Mouse (Mus musculus) layer of hippocampus, postnatal 10 days (tissue): ENCODE data around the gene Gmfb. TPM values are rescaled to one million over a fixed set of nuclear protein-coding genes. Genes with fewer than 3 reads are reported as not detected.
"Not testable (repeated sequence)": the region's sequence is repeated elsewhere in the genome, so short reads cannot be mapped to it uniquely, and the experiment has no call there.

Source experiments
- DNase-seq, 2 experiments: peaks; one replicate each; pipeline ENCODE4 v3.0.0; 2021; ENCODE audit warnings: low spot score in 2 of 2
- long read RNA-seq: library from polyadenylated mRNA; stranded (forward); transcript quantifications from one replicate; pipeline ENCODE4 v2.0.0, GENCODE M21; 2023
- total RNA-seq, 2 experiments: library from RNA; stranded (reverse); gene quantifications; 2 replicates each; pipeline ENCODE4 v1.2.3; 2021

Gene Gmfb
- total RNA-seq: 100 to 1,000 TPM; 161 to 175 TPM
- long read RNA-seq, full-length matches to known transcripts: 116 of 135 reads
- long read RNA-seq, partial matches to known transcripts: 1 of 135 reads
- long read RNA-seq, other reads (novel, unspliced or antisense): 18 of 135 reads

DNA sequence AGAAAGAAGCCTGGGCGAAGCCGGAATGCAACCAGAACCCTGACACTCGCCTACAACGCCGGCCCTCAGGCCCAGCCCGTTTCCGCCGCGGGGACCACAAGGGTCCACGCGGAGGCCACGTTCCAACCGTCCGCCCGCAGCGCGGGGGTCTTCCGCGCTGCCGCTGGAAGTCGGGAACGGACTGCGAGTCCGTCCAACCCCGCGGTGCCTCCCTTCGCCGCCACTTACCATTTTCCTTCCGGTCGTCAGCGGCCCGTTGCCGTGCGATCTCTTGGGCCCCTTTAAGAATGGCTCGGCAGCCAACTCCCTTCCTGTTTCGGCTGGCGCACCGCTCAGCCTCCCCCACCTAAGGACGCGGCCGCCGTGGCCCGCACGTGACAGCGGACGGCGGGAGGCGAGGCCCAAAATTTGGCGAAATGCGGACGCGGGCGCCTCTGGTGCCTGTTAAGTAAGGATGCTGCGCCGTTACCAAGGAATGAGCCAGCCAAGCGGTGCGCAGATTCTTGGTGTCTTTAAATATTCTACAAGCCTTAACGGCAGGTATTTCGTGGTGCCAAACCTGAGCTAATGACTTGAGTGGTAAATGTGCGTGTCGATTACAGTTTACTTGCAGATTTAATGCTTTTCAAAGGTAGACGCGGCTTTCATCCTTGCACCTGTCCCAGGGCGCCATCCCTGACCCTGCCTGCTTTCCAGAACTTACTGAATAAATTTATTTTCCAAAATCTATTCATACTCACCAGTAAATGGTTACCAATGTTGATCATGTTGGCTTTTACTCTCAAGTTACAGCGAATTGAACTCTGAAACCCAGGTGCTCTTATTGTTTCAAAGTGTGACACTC lies at the start of gene Gmfb:
Gene Gmfb, minus strand, starts transcription at position 370 of the 844 bp plus-strand sequence.
- DNase-seq: peak; percentile 96 to 97

- no peak for DNase-seq
Observed at GRCm38 (mm10) chr14:46862922-46863321, 40.9 kb upstream of the Gmfb start.

DNA sequence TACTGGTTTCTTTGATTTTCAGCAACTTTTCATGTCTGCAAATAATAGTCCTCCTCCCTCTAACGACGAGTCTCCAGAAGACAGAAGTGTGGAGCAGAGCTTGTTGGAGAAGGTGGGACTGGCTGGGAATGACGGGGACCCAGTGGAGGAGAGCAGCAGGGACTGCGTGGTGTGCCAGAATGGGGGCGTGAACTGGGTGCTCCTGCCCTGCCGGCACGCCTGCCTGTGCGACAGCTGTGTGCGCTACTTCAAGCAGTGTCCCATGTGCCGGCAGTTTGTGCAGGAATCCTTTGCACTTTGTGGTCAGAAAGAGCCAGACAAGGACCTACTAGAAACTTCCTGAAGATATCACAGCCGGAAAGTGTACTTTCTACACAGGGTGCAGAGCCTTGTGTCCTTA lies 31.6 kb upstream of the Gmfb start:
- no peak for DNase-seq

DNA sequence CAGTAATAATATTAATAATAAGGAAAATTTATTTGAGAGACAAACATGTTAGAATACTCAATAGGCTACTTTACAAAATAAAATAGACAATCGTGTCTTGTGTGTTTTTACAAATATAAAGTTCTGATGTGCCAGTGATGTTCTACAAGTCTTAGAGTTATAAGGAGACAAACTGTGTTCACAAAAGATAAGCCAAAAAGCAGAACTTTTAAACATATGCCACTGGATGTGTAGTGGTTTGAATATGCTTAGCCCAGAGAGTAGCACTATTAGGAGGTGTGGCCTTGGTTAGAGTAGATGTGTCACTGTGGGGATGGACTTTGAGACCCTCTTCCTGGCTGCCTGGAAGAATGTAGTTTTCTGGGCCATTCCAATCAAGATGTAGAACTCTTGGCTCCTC lies 27.7 kb upstream of the Gmfb start:
- no peak for DNase-seq

GRCm38 (mm10) chr14:46848736-46849135 lies 26.7 kb upstream of the Gmfb start:
- DNase-seq: no peak

DNA sequence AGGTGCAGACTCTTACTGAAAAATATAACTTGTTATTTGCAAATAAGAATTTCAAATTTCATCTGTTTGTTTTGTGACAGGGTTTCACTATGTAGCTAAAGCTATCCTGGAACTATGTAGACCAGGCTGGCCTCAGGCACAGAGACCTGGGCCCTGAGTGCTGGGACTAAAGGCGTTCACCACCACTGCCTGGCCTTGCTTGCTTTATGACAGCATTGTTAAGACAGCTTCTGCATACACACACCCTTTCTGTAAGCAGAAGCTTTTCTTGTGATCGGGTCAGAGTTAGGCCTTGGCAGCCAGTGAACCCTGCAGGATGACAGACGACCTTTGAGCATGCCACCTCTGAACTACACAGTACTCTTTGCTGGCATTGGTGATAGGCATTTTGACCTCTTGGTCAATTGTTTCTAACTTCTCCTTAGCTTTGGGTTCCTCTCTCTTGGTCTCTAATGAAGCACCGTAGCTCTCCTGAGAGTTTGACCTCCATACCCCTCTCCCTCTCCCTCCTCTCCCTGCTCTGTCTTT lies 26.1 kb upstream of the Gmfb start:
- DNase-seq: no peak

DNA sequence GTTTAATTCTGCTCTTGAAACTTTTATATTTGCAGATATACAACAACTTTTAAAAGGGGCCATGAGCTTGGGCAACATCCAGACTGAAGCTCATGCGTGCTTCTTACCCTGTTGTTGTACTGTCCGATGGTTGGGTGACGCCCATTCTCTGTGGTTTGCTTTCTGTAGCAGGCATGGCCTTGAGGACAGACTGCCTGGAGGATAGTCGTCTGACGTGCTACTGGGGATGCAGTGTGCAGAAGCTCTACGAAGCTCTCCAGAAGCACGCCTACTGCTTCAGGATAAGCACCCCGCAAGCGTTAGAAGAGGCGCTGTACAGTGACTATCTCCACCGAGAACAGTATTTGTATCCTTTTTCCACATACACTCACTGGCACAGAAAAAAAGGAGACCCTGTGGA lies 23.7 kb upstream of the Gmfb start:
- no peak for DNase-seq

- no peak for DNase-seq
Observed at GRCm38 (mm10) chr14:46839326-46839725, 17.3 kb upstream of the Gmfb start.

- no peak for DNase-seq
Observed at GRCm38 (mm10) chr14:46832354-46833272, 10.6 kb upstream of the Gmfb start.

DNA sequence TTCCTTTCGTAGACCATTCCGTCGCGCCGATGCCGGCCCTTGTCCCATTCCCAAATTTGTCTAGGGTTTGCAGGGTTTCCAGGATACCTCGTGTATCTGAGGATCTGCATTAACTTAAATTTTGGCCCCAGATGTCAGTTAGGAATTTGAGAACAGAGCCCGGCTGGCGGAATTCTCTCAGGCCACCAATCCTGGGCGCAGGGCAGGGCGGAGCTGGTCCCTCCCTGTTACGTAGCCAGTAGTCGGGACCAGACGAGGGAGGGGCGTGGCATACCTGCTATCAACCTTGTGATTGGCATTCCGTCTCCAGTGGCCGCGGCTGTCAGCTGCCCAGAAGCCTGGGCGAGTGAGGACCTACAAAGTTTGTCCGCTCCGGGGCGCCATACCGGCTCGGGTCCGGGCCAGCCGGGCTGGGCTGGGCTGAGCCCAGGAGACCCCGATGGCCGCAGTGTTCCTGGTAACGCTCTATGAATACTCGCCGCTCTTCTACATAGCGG lies 9.8 kb upstream of the Gmfb start, which contains the start of gene Cgrrf1:
Gene Cgrrf1, plus strand, starts transcription at position 289 of the 497 bp plus-strand sequence.
- peak; percentile 88 to 90 for DNase-seq

DNA sequence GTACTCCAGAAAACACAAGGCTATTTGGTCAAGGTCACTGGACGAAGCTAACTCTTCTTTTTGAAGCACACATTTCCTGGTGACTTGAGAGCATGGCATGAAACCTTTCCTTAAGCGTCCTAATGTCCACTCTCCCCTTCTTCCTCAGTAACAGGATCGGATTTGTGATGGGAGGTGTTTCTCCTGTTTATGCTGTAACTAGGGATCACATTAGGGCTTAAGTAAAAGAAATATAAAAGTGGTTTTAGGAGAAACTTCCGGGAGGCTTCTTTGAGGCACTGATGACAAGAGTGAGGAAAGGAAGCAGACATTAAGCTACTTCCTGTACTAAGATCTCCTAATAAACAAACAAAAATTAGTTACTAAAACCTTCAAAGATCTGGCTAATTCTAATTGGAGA lies 9.3 kb upstream of the Gmfb start:
- no peak for DNase-seq

- DNase-seq: no peak
Observed at GRCm38 (mm10) chr14:46827430-46827829, 5.4 kb upstream of the Gmfb start.

GRCm38 (mm10) chr14:46823996-46824395 lies 2.0 kb upstream of the Gmfb start:
- no peak for DNase-seq

GRCm38 (mm10) chr14:46821271-46821872 lies 670 bp downstream of the Gmfb start:
- DNase-seq: no peak

DNA sequence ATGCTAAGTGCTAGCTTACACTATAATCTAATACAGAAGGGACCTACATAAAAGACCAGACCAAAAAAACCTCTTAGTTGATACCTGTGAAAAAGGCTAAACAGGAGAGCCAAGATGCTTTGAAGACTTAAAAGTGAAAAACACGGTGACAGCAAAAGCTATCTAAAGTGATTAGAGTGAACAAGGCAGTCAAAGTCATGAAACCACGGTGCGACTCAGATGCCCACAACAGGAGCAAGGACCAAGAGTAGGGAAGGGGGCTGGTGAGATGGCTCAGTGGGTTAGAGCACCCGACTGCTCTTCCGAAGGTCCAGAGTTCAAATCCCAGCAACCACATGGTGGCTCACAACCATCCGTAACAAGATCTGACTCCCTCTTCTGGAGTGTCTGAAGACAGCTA lies 2.1 kb downstream of the Gmfb start:
- not testable (repeated sequence) for DNase-seq

GRCm38 (mm10) chr14:46818743-46819142 lies 3.3 kb downstream of the Gmfb start:
- DNase-seq: no peak

DNA sequence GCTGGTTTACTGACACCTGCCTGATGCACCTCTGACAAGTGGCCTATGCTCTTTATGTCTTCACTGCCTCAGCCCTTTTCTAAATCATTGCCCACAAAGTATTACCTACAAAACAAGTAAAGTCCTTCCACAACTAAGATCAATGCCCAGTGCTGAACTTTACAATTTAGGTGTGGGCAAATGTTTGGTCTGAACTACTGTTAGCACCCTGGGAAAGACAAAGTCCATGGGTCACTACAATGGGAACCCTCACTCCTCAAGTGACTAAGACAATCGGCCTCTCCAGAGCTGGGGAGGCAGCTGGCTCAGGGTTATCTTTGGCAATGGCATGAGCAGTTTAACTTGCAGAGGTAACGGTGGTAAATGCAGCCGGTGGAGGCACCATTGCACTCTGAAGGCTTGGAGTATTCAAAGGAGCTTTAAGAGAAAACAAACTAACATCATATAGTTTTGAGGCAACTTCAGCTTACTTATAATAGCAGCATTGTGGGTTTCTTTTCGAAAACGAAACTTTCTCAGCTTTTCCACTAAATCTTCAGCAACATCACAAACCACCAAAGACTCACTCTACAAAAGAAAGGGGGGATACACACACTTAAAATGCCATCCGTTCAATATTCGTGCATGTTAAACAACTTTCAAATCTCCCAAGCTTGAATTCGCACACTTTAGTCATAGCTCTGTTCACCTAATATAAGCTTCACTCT lies 5.0 kb downstream of the Gmfb start:
- no peak for DNase-seq

- no peak for DNase-seq
Observed at GRCm38 (mm10) chr14:46815640-46816039, 6.4 kb downstream of the Gmfb start.

GRCm38 (mm10) chr14:46807927-46808326 lies 14.1 kb downstream of the Gmfb start:
- no peak for DNase-seq

DNA sequence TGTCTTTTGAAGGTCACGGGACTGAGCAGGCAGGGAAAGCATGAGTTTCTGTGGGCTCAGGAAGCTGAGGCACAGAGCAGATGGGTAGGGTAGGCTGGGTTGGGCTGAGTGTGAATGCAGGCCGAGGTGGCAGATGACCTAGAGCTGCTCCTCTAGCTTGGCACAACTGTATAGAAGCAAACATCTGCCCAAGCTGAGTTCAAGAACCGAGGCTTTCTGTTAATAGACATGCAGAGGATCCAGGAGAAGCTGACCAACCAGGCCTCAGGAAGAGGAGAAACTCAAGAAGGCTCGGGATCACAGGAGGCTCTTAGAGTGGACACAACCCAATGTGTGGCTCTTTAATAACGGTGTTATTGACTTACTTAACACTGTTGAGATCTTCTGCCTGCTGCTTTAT lies 15.9 kb downstream of the Gmfb start:
- no peak for DNase-seq
